ENCODE assay signal across 11 mouse cellular contexts in genomic region chr14:31537298-31537697, GRCm38 (mm10). TPM values are rescaled to one million over a fixed set of nuclear protein-coding genes. Genes with fewer than 3 reads are reported as not detected.
A peak's percentile ranks its signal among the peaks of the same experiment; 100 is the strongest.
DNase-seq lines count a peak whose midpoint lies in the region; ATAC-seq lines count a peak whose summit lies in the region.
"Had no signal": no experiment of that assay in that cellular context is flagged by ENCODE, and none has a peak within 500 bp of the region (broad histone marks: within the 10 kb centered on the region; RNA-seq: fewer than 3 reads in every experiment).

No protein-coding gene starts in this region.

- no peak overlapping the region for H3K4me2 ChIP-seq in hindbrain, embryonic 12.5 days (replicated peaks)
- H3K4me2 ChIP-seq: liver, embryonic 13.5 days had no signal

- no peaks in the 10 kb centered on the region for H3K36me3 ChIP-seq in hindbrain, embryonic 12.5 days
- H3K36me3 ChIP-seq: liver, embryonic 13.5 days had no signal

- no peak for ATAC-seq in inflammation-experienced regulatory T-cells, adult 6 months
- no peak for ATAC-seq in hindbrain, embryonic 12.5 days (ENCODE audit: low FRiP score)

- intact Hi-C loops in heart, postnatal 25 days (cut with DNase I) = no loop called here

- no peaks in the 10 kb centered on the region; the same call in 1 of the 2 replicates for H3K27me3 ChIP-seq in hindbrain, embryonic 12.5 days
- H3K27me3 ChIP-seq: liver, embryonic 13.5 days had no signal

- 77% methylated on average over 6 of the region's 6 CpGs for WGBS in hindbrain, embryonic 12.5 days

- H3K9me3 ChIP-seq in hindbrain, embryonic 12.5 days (replicated peaks) = no peaks in the 10 kb centered on the region
- H3K9me3 ChIP-seq: liver, embryonic 13.5 days had no signal

- no peaks in the 10 kb centered on the region for H3K4me1 ChIP-seq in hindbrain, embryonic 12.5 days

- peak; percentile 35 to 41 for DNase-seq in right cerebral cortex, postnatal 10 days (ENCODE audit: low spot score in 2 of 2)
- no peak for DNase-seq in right cerebral cortex, postnatal 36 days (ENCODE audit: low spot score in 2 of 2)
- DNase-seq in cerebellum, adult 9-11 months = peak; percentile 82
- peak; percentile 20 for DNase-seq in heart, postnatal 25 days (ENCODE audit: low spot score)
- DNase-seq in lung, postnatal 4 days = peak; percentile 30 to 71
- DNase-seq in urinary bladder, postnatal 4 days (ENCODE audit: low spot score in 2 of 2) = no peak
- DNase-seq: liver, embryonic 13.5 days; right cerebral cortex, postnatal 25 days had no signal

- H3K27ac ChIP-seq in hindbrain, embryonic 12.5 days = no peak overlapping the region
- H3K27ac ChIP-seq: liver, embryonic 13.5 days had no signal

- H3K4me3 ChIP-seq in hindbrain, embryonic 12.5 days = no peak overlapping the region
- H3K4me3 ChIP-seq: liver, embryonic 13.5 days had no signal

- no peak overlapping the region for H3K9ac ChIP-seq in hindbrain, embryonic 12.5 days
- H3K9ac ChIP-seq: liver, embryonic 13.5 days had no signal

RNA-seq across cellular contexts. Expression of gene Mettl6, which starts 42.5 kb away (rescaled TPM):
- 10 to 100 TPM in 1 of 2 experiments, 1 to 10 TPM in 1; 8.6 to 11.7 TPM for total RNA-seq in heart, postnatal 25 days (2021)
- polyA plus RNA-seq in inflammation-experienced regulatory T-cells, adult 6 months (2017; shearing (Covaris generic)) = 10 to 100 TPM; 64.3 to 67.8 (median 65.6) TPM
- 62.6 and 73.8 TPM in 2 replicates for polyA plus RNA-seq in hindbrain, embryonic 12.5 days (2016; fragmentation: Nextera tagmentation; extraction: Ambion mirVana)

RNA-seq across cellular contexts. Expression of gene Eaf1, which starts 43.1 kb away (rescaled TPM):
- 10 to 100 TPM; 10.7 to 11.4 TPM for total RNA-seq in heart, postnatal 25 days (2021)
- 10 to 100 TPM; 10.5 to 12.2 (median 10.7) TPM for polyA plus RNA-seq in inflammation-experienced regulatory T-cells, adult 6 months (2017; shearing (Covaris generic))
- 19.3 and 19.8 TPM in 2 replicates for polyA plus RNA-seq in hindbrain, embryonic 12.5 days (2016; fragmentation: Nextera tagmentation; extraction: Ambion mirVana)

RNA-seq across cellular contexts. Expression of gene Colq, which starts 53.8 kb away (rescaled TPM):
- total RNA-seq in heart, postnatal 25 days (2021) = 10 to 100 TPM in 1 of 2 experiments, 1 to 10 TPM in 1; 9.3 to 11.9 TPM
- 1 to 10 TPM; 2.1 to 6.2 (median 3.5) TPM for polyA plus RNA-seq in inflammation-experienced regulatory T-cells, adult 6 months (2017; shearing (Covaris generic))
- polyA plus RNA-seq in hindbrain, embryonic 12.5 days (2016; fragmentation: Nextera tagmentation; extraction: Ambion mirVana) = 0.18 and 0.65 TPM in 2 replicates
- total RNA-seq: MEL had no signal

Comparison
In these comparisons a context has a peak if more than half of its experiments do, and no peak if none do; other contexts are left out.
1. DNase-seq: peak in right cerebral cortex, postnatal 10 days (2 of 2), cerebellum, adult 9-11 months (single experiment), heart, postnatal 25 days (single experiment) and lung, postnatal 4 days (2 of 2); none in right cerebral cortex, postnatal 36 days (0 of 2) and urinary bladder, postnatal 4 days (0 of 2).